Mouse (Mus musculus) ES-Bruce4 (cell line): Measurements from ENCODE around the gene Magi1. TPM values are rescaled to one million over a fixed set of nuclear protein-coding genes. Genes with fewer than 3 reads are reported as not detected.

Experiments
- H3K27ac ChIP-seq: 2 replicates; pipeline ENCODE4 v1.5.1; 2012; ENCODE audit warnings: low read length, inconsistent platforms; ENCODE audit not compliant: insufficient read depth
- H3K27me3 ChIP-seq: 2 replicates; pipeline ENCODE4 v1.6.1; 2012; ENCODE audit warnings: mild to moderate bottlenecking, low read length, inconsistent platforms; ENCODE audit not compliant: control insufficient read depth, poor library complexity, insufficient read depth, severe bottlenecking
- H3K36me3 ChIP-seq: 2 replicates; pipeline ENCODE4 v1.6.1; 2012; ENCODE audit warnings: inconsistent platforms, mild to moderate bottlenecking, low read length, moderate library complexity; ENCODE audit not compliant: control insufficient read depth, poor library complexity, insufficient read depth, severe bottlenecking
- H3K4me1 ChIP-seq: one replicate; pipeline ENCODE4 v1.8.1; 2011; ENCODE audit warnings: low read length; ENCODE audit not compliant: control insufficient read depth, insufficient read depth
- H3K4me3 ChIP-seq: 2 replicates; pipeline ENCODE4 v1.5.1; 2011; ENCODE audit warnings: low read depth, mild to moderate bottlenecking, low read length
- H3K9ac ChIP-seq: 2 replicates; pipeline ENCODE4 v1.6.1; 2012; ENCODE audit warnings: low read depth, mild to moderate bottlenecking, inconsistent platforms; ENCODE audit not compliant: poor library complexity, severe bottlenecking
- H3K9me3 ChIP-seq: replicated peaks from 2 replicates; pipeline ENCODE4 v1.6.1; 2012; ENCODE audit warnings: mild to moderate bottlenecking, low read length, inconsistent platforms; ENCODE audit not compliant: control insufficient read depth, poor library complexity, insufficient read depth, severe bottlenecking
- CTCF ChIP-seq: IDR thresholded peaks from one replicate; pipeline ENCODE4 v1.8.1; 2011; ENCODE audit warnings: low read depth, low read length
- EP300 ChIP-seq: IDR thresholded peaks from 2 replicates; pipeline ENCODE4 v1.6.1; 2011; ENCODE audit warnings: low read depth, low read length; ENCODE audit not compliant: insufficient read depth
- POLR2A ChIP-seq: IDR thresholded peaks from one replicate; pipeline ENCODE4 v1.8.1; 2011; ENCODE audit warnings: low read length; ENCODE audit not compliant: insufficient read depth
- polyA plus RNA-seq: library from polyadenylated mRNA; stranded (reverse); fragments of >200 nt; gene quantifications from 2 replicates; pipeline ENCODE4 v1.2.4, GENCODE M21; 2011; ENCODE audit warnings: low read depth; ENCODE audit not compliant: missing spikeins, insufficient read depth, insufficient read length

The Magi1 gene
- polyA plus RNA-seq, 1 experiment: 22.4 TPM

DNA sequence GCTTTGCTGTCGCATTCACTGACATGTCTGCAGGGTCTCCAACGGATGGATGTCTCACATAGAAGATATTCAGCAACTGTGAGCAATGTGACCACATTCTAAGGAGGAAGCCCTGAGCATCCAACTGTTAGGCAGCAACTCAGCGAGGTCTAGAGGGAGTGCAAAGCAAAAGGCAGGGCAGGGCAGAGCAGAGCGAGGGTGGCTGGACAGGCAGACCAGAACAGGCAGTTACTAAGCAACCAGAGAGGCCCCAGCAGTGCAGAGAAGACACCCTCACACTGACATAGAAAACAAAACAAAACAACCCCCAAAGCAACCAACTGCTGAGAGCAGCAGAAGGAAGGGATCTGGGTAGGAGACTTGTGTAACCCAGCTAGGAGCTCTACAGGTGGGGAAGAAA lies 512.6 kb downstream of the Magi1 start:
- TF ChIP-seq EP300 (no peak), POLR2A (no peak), CTCF (no peak)
- Histone ChIP-seq H3K9ac (no peak overlapping the region), H3K9me3 (peaks cover 5% of the 10 kb centered on the region; the same call in 1 of the 2 replicates), H3K27me3 (no peaks in the 10 kb centered on the region), H3K36me3 (no peaks in the 10 kb centered on the region), H3K27ac (no peak overlapping the region), H3K4me3 (no peak overlapping the region), H3K4me1 (no peaks in the 10 kb centered on the region)

DNA sequence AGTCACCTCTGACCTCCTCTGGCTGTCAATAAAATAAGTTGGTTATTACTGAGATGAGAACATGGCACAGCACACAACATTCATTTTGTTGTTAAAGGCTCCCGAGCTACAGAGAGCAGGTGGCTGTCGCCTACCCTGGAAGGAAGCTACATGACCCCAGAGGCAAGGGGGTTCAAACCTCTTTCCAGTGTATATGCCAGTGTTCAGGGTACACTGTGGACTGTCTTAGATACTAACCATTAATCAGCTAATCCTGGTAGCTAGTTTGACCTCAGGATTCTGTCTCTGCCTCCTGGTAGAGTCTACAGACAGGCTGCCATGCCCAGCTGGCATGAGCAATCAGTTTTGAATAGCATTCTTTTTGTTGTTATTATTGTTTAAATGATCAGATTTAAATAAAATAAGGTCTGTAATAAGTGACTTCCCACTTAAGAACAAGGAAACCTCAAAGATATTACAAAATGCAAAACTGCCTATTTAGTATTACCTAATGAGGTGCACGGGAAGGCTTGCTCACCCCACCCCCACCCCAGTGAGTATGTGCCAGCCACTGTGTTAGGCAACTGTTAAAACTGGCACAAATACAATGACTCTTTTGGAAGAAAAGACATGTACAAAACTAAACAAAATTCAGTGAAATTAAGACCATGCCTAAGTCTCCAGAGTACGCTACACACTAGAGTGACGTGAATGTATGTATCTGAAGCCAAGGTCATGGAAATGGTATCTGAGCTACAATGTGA lies 513.3 kb downstream of the Magi1 start:
- Histone ChIP-seq H3K36me3 (no peaks in the 10 kb centered on the region), H3K9ac (no peak overlapping the region), H3K4me3 (no peak overlapping the region), H3K27ac (no peak overlapping the region), H3K9me3 (peaks cover 5% of the 10 kb centered on the region; the same call in 1 of the 2 replicates), H3K27me3 (no peaks in the 10 kb centered on the region), H3K4me1 (no peaks in the 10 kb centered on the region)
- TF ChIP-seq CTCF (no peak), POLR2A (no peak), EP300 (no peak)

DNA sequence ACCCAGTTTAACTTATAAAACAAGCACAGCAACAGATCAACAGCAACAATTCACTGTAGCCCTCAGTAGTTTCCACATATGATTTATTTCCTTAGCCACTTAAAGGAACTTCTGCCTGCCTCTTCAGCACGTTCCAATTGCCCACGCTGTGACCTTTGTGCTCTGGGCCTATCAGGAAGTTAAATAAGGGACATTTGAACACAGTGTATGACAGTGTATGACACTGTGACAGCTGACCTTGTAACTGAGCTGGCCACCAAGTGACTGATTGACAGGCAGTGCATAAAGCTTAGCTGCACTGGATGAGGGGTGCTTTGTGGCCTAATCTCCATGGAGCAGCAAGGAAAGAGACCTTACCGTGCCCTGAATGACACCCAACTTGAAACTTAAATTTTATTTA lies 525.6 kb downstream of the Magi1 start:
- H3K9me3 ChIP-seq: no peaks in the 10 kb centered on the region
- H3K27me3 ChIP-seq: no peaks in the 10 kb centered on the region
- H3K4me3 ChIP-seq: no peak overlapping the region
- H3K36me3 ChIP-seq: no peaks in the 10 kb centered on the region
- H3K9ac ChIP-seq: no peak overlapping the region
- TF ChIP-seq EP300 (no peak), POLR2A (no peak), CTCF (no peak)
- H3K4me1 ChIP-seq: no peaks in the 10 kb centered on the region
- peak overlapping the region; percentile 12; the same call in 1 of the 2 replicates for H3K27ac ChIP-seq

DNA sequence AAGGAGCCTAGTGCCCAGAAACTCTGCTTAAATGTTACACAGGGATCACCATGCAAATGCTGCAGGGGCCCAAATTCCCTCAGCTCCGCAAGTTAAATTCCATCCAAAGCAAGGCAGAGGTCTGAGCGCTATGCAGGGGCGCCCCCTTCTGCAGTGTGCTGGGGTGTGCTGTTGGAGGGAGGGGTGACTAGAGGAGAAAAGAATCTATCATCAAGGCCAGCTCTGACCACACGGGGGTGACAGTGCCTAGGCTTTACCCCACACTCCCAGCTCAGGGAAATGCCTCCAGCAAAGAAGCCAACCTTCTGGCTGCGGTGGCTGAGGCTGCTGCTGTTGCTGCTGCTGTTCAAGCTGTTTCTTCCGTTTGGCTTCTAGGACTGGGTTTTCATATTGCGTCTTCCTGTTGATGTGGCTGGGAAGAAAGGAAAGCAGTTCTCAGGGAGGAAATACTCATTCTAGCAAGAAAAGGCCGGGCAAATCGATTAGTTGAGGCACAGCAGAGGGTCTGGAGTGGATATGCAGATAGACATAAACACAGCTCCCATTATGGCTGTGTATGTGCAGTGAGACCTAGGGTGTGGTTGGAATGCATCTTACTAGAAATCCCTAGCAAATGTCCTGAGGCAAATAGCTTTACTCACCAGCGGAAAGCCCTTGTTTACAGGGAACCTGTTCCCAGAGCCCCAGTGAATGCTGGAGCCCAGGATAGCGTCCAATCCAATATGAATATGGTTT lies 526.2 kb downstream of the Magi1 start:
- no peak overlapping the region for H3K4me3 ChIP-seq
- H3K27me3 ChIP-seq: no peaks in the 10 kb centered on the region
- H3K9me3 ChIP-seq: no peaks in the 10 kb centered on the region
- no peak overlapping the region for H3K9ac ChIP-seq
- H3K36me3 ChIP-seq: no peaks in the 10 kb centered on the region
- TF ChIP-seq EP300 (peak; percentile 85), POLR2A (no peak), CTCF (peak; percentile 98)
- peak overlapping the region; percentile 39 for H3K27ac ChIP-seq
- no peaks in the 10 kb centered on the region for H3K4me1 ChIP-seq

DNA sequence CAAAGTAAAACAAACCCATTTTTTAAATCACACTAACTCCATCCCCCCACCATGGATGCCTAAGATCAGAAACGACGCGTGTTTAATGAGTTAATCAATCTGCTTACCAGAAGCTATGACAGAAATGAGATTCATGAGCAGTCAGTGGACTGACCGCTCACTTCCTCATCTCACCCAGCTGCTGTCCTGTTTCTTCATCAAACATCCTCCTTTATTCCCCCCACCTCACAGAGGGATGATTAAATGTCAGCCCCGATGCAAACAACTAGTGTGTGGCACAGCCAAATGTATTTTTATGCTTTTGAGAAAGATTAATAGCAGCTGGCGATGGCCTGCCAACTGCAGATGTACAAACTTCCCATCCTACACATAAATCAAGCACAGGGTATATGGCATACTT lies 540.6 kb downstream of the Magi1 start:
- peaks cover 5% of the 10 kb centered on the region; the same call in 1 of the 2 replicates for H3K36me3 ChIP-seq
- TF ChIP-seq CTCF (no peak), EP300 (no peak), POLR2A (no peak)
- no peak overlapping the region for H3K9ac ChIP-seq
- no peaks in the 10 kb centered on the region for H3K9me3 ChIP-seq
- H3K27ac ChIP-seq: no peak overlapping the region
- no peak overlapping the region for H3K4me3 ChIP-seq
- no peaks in the 10 kb centered on the region for H3K27me3 ChIP-seq
- H3K4me1 ChIP-seq: no peaks in the 10 kb centered on the region

DNA sequence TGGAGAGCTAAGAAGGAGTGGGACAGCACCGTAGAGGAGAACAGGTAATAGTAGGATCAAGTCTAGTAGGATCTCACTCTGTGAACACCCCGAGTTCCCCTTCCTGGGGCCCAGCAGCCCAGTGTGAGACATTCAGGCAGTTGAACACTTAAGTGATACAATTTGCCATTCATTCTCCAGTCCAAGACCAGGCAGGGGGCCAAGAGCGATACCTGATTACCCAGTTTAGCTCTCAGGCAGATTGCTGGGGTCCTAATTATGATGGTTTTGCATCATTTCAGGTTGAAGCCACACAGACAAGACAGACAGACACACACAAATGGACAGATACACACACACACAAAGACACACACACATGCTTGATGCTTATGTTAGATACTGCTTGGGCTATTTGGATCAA lies 543.9 kb downstream of the Magi1 start:
- Histone ChIP-seq H3K4me3 (no peak overlapping the region), H3K36me3 (0 out of 2 replicates have a peak, but pooled peaks cover 2% of the 10 kb centered on the region), H3K4me1 (no peaks in the 10 kb centered on the region), H3K27ac (no peak overlapping the region), H3K9ac (no peak overlapping the region), H3K9me3 (no peaks in the 10 kb centered on the region), H3K27me3 (no peaks in the 10 kb centered on the region)
- TF ChIP-seq EP300 (no peak), CTCF (no peak), POLR2A (no peak)
